Mouse (Mus musculus): ENCODE measurements around the gene Atp11b.

DNA sequence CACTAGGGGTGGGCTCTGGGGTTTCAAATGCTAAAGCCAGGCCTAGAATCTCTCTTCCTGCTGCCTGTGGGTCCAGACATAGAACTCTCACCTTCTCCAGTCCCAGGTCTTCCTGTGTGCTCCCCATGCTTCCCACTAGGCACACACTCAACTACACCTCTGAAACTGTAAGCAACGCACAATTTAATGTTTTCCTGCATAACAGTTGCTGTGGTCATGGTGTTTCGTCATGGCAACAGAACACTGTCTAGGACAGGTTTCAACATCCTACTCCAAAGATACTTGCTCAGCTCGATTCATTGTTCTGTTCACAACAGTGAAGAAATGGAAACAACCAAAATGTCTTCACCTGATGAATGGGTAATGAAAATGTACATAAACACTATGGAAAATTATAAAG, 145.2 kb downstream of the Atp11b start:
- TF ChIP-seq CTCF (IDR thresholded peaks at IDR 0.05; ENCODE audit: low read depth) = no peak
- TF ChIP-seq EP300 (IDR thresholded peaks at IDR 0.05; ENCODE audit: low read depth) = no peak
